Mouse (Mus musculus) stomach, postnatal 0 days (tissue): ENCODE measurements around the gene Med13l.

ENCODE experiments used
- CTCF ChIP-seq: IDR thresholded peaks from 2 replicates; pipeline ENCODE4 v1.5.1; 2016; ENCODE audit warnings: antibody characterized with exemption, low read depth, mild to moderate bottlenecking, moderate library complexity
- EP300 ChIP-seq: optimal IDR thresholded peaks from 2 replicates; pipeline ENCODE3; 2016; ENCODE audit warnings: antibody characterized with exemption

DNA sequence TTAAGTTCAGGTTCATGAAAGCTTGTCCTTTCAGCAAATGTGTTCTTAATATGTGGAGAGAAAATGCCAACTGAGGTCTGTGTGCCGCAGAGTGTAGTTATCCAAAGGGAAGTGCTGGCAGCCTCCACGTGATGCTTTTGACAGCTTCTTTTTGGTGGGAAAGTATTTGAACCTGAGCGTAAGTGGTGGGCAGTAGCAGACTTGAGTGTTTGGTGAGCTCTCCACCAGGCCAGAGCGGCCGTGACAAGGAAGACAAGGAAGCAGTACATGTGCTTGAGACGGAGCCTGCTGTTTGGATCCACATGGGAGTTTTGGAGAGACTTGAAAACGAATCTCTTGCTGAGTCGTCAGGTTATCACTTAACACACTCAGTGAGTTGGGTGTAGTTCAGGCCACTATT lies 71.9 kb downstream of the Med13l start:
- TF ChIP-seq CTCF (no peak), EP300 (no peak)
